Mouse (Mus musculus) kidney, embryonic 15.5 days (tissue): ENCODE data around the gene Adck2. TPM values are rescaled to one million over a fixed set of nuclear protein-coding genes. Genes with fewer than 3 reads are reported as not detected.

Experiments used
- ATAC-seq: fragments of 200-750 bp; cut with Nextera tagmentation; replicated peaks from 2 replicates; pipeline ENCODE4 v1.8.0; 2017; ENCODE audit warnings: moderate TSS enrichment; ENCODE audit not compliant: low FRiP score
- H3K27ac ChIP-seq: fragments of 300-500 bp; sonication (generic); 2 replicates; pipeline ENCODE4 v1.5.1; 2015; ENCODE audit warnings: mild to moderate bottlenecking, inconsistent platforms
- H3K27me3 ChIP-seq: fragments of 300-500 bp; sonication (generic); 2 replicates; pipeline ENCODE4 v1.6.1; 2015; ENCODE audit warnings: inconsistent platforms
- H3K36me3 ChIP-seq: fragments of 300-500 bp; sonication (generic); 2 replicates; pipeline ENCODE4 v1.6.1; 2015; ENCODE audit warnings: inconsistent platforms
- H3K4me1 ChIP-seq: fragments of 300-500 bp; sonication (generic); 2 replicates; pipeline ENCODE4 v1.6.1; 2015; ENCODE audit warnings: inconsistent platforms
- H3K4me2 ChIP-seq: fragments of 300-500 bp; sonication (generic); 2 replicates; pipeline ENCODE4 v1.6.1; 2015; ENCODE audit warnings: moderate library complexity, mild to moderate bottlenecking, inconsistent platforms
- H3K4me3 ChIP-seq: fragments of 300-500 bp; sonication (generic); replicated peaks from 2 replicates; pipeline ENCODE4 v1.5.1; 2015; ENCODE audit warnings: mild to moderate bottlenecking, inconsistent platforms
- H3K9ac ChIP-seq: fragments of 300-500 bp; sonication (generic); 2 replicates; pipeline ENCODE4 v1.6.1; 2015; ENCODE audit warnings: mild to moderate bottlenecking, inconsistent platforms
- H3K9me3 ChIP-seq: fragments of 300-500 bp; sonication (generic); replicated peaks from 2 replicates; pipeline ENCODE4 v1.6.1; 2016; ENCODE audit warnings: inconsistent platforms
- WGBS: fragments of 180-500 bp; shearing (Covaris S2); methylation state at CpG from one replicate; pipeline ENCODE4 v1.1.7; 2015; ENCODE audit warnings: mixed read lengths; 5-methylcytosine and 5-hydroxymethylcytosine counted together
- polyA plus RNA-seq: library from polyadenylated mRNA; unstranded; fragments of >200 nt; fragmentation: Nextera tagmentation; extraction: Ambion mirVana; gene quantifications from 2 replicates; pipeline ENCODE4 v1.2.1, GENCODE M21; 2015

Gene Adck2
- polyA plus RNA-seq, 1 experiment from 2014 or later: 27.4 TPM

DNA sequence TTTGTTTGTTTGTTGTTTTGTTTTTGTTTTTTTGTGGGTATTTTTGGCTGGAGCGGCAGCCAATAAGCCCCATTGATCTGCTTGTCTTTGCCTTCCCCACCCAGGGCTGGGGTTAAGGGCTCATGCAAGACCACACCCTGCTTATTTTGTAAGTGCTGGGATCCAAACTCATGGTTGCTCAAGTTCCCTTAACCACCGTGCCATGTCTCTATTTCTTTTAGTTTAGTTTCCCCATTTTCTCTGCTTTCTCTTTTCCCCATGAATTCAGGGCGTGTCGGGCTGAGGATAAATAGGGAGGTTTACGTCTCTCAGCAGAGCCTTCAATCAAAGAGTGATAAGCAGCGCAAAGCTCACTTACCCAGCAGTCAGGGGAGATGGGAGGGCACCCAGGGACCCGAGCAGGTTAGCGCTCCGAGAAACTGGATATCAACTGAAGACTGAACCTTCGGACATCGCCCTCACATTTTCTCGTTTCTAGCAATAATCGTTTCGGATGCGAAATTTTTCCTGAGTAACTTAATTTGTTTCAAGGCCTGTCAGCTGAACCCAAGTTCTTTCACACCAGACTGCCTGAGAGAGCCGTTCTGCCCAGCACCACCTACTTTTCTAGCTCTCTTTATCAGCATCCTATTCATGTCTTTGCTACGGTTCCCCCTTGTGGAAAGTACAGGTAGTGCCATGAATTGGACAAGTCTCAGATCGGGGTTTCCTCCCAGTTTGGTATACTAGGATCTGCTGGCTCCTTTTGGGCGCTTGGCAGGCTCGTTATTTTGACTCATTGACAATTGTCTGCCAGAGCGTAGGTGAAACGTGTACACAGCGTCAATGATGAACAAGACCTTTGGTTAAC is 11.3 kb upstream of the Adck2 start:
- H3K4me2 ChIP-seq: peak overlapping the region; percentile 42
- H3K9ac ChIP-seq: no peak overlapping the region
- no peaks in the 10 kb centered on the region for H3K27me3 ChIP-seq
- H3K27ac ChIP-seq: no peak overlapping the region
- H3K9me3 ChIP-seq: no peaks in the 10 kb centered on the region
- no peaks in the 10 kb centered on the region for H3K36me3 ChIP-seq
- H3K4me1 ChIP-seq: peaks cover 26% of the 10 kb centered on the region
- H3K4me3 ChIP-seq: 0 out of 2 replicates have a peak overlapping the region, but pooled peaks have one; percentile 6
- ATAC-seq: peak; percentile 57
- WGBS: 23% methylated on average over 23 of the region's 23 CpGs

DNA sequence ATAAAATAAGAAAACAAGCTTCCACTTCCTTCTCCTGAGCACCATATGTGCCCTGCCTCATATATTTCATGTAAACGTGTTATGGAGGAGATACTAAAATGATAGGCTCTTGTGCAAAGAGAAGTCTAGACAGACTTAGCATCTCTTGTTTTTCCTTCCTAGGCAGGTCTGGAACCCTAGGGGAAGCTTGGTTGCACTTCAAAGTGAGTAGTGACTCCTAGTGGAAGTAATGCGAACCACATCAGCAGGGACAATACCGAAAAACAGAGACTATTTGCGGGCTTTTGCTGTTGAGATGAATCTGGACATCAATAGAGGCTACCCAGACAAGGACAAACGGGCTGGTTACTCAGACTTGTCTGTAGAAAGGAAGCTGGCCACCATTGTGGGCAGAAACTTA is 6.1 kb upstream of the Adck2 start:
- 23% methylated on average over 5 of the region's 5 CpGs for WGBS
- Histone ChIP-seq H3K36me3 (no peaks in the 10 kb centered on the region), H3K9ac (no peak overlapping the region), H3K4me1 (0 out of 2 replicates have a peak, but pooled peaks cover 3% of the 10 kb centered on the region), H3K27ac (no peak overlapping the region), H3K4me2 (no peak overlapping the region), H3K27me3 (no peaks in the 10 kb centered on the region), H3K4me3 (no peak overlapping the region), H3K9me3 (no peaks in the 10 kb centered on the region)
- no peak for ATAC-seq

DNA sequence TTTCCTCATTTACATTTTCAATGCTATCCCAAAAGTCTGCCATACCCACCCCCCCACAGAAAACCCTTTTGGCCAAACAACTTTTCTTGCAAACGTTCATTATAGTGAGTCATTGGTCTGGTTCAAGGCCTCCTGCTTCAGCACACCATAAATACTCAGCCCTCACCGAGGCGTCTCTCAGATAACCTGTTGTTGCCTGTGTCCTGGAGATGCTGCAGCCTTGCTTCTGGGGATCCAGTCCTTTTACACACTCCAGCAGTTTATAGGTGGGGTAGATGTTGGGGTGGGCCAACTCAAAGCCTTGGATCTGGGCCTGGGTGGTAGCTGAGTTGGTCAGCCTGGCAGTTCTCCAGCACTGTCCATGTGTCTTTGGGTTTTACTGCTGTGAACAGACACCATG is 3.2 kb upstream of the Adck2 start:
- no peak for ATAC-seq
- Histone ChIP-seq H3K4me2 (no peak overlapping the region), H3K36me3 (no peaks in the 10 kb centered on the region), H3K4me3 (no peak overlapping the region), H3K9me3 (no peaks in the 10 kb centered on the region), H3K27me3 (no peaks in the 10 kb centered on the region), H3K27ac (no peak overlapping the region), H3K4me1 (peaks cover 14% of the 10 kb centered on the region), H3K9ac (no peak overlapping the region)
- 26% methylated on average over 3 of the region's 3 CpGs for WGBS

DNA sequence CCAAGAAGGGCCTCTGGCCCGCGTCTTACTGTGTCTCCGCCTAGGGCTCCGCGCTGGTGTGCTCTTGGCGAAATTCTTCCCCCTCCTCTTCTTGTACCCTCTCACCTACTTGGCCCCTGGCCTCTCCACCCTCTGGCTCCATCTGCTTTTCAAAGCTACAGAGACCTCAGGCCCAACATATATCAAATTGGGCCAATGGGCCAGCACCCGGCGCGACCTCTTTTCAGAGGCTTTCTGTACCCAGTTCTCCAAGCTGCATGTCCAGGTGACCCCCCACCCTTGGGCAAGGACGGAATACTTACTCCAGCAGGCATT is 839 bp downstream of the Adck2 start:
- peak; percentile 43 for ATAC-seq
- H3K36me3 ChIP-seq: peaks cover 26% of the 10 kb centered on the region
- 21% methylated on average over 10 of the region's 10 CpGs for WGBS
- H3K27ac ChIP-seq: peak overlapping the region; percentile 95; the same call in 1 of the 2 replicates
- no peaks in the 10 kb centered on the region for H3K9me3 ChIP-seq
- peak overlapping the region; percentile 77 for H3K9ac ChIP-seq
- peaks cover 14% of the 10 kb centered on the region for H3K4me1 ChIP-seq
- H3K4me3 ChIP-seq: peak overlapping the region; percentile 83
- no peaks in the 10 kb centered on the region for H3K27me3 ChIP-seq
- peak overlapping the region; percentile 79 for H3K4me2 ChIP-seq

DNA sequence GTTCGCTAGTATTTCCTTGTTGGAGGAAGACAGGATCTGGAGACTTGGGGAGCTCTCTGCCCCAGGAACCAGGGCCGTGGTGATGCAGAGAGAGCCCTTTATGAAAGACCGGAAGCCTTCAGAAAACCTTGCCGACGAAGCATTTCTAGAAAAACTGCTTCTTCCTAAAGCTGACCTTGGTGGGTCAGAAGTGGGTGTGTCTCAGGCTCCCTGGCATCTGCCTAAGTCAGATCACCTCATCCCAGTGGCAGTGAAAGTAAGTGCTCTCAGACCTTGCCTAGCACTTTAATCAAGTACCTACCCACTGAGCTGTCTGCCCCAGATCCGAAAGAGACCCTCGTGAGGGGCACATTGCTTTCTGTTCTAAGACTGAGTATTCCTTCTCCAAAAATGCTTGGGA is 1.3 kb downstream of the Adck2 start:
- no peak for ATAC-seq
- H3K9ac ChIP-seq: no peak overlapping the region

DNA sequence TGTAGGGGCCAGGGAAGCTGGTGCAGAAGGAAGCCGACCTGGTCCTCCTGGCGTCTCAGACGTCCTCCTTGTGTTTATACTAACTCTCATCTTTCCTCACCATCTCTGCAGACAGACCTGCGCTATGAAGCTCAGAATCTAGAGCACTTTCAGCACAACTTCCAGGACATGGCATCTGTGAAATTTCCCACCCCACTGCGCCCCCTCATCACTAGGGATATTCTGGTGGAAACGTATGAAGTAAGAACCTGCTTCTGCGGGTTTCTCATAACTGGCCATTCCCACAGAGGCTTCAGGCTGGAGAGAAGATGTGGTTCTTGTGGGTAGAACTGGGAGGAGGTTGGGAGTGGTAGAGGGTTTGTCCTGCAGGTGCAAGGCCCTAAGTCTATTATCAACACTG is 5.9 kb downstream of the Adck2 start:
- no peak for ATAC-seq
- Histone ChIP-seq H3K9ac (no peak overlapping the region), H3K27ac (no peak overlapping the region), H3K9me3 (no peaks in the 10 kb centered on the region), H3K4me2 (no peak overlapping the region), H3K4me1 (peaks cover 6% of the 10 kb centered on the region), H3K4me3 (no peak overlapping the region), H3K36me3 (peaks cover 63% of the 10 kb centered on the region), H3K27me3 (no peaks in the 10 kb centered on the region)
- WGBS: 80% methylated on average over 7 of the region's 7 CpGs

More for the DNA sequence above, 1.3 kb downstream of the Adck2 start:
- 72% methylated on average over 7 of the region's 7 CpGs for WGBS
- Histone ChIP-seq H3K36me3 (peaks cover 30% of the 10 kb centered on the region), H3K27ac (no peak overlapping the region), H3K4me2 (peak overlapping the region; percentile 79), H3K9me3 (no peaks in the 10 kb centered on the region), H3K4me1 (peaks cover 14% of the 10 kb centered on the region), H3K27me3 (no peaks in the 10 kb centered on the region), H3K4me3 (peak overlapping the region; percentile 83)

DNA sequence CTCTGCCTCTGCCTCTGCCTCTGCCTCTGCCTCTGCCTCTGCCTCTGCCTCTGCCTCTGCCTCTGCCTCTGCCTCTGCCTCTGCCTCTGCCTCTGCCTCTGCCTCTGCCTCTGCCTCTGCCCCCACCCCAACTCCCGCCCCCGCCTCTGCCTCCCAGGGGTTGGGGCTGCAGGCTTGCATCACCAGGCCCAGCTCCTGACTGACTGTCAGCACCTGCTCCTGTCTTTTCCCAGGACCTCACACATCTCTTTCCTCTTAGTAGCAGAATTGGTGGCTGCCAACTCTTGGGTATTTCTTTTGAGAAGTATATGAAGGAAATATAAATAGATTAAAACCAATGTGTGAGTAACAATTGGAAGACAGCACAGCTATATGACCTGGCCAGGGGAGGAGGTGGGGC is 6.9 kb downstream of the Adck2 start:
- no peaks in the 10 kb centered on the region for H3K4me1 ChIP-seq
- no peak overlapping the region for H3K4me3 ChIP-seq
- H3K27ac ChIP-seq: no peak overlapping the region
- H3K9ac ChIP-seq: no peak overlapping the region
- WGBS: 96% methylated on average over 2 of the region's 2 CpGs
- no peaks in the 10 kb centered on the region for H3K27me3 ChIP-seq
- ATAC-seq: no peak
- no peaks in the 10 kb centered on the region for H3K9me3 ChIP-seq
- peaks cover 69% of the 10 kb centered on the region for H3K36me3 ChIP-seq
- no peak overlapping the region for H3K4me2 ChIP-seq

DNA sequence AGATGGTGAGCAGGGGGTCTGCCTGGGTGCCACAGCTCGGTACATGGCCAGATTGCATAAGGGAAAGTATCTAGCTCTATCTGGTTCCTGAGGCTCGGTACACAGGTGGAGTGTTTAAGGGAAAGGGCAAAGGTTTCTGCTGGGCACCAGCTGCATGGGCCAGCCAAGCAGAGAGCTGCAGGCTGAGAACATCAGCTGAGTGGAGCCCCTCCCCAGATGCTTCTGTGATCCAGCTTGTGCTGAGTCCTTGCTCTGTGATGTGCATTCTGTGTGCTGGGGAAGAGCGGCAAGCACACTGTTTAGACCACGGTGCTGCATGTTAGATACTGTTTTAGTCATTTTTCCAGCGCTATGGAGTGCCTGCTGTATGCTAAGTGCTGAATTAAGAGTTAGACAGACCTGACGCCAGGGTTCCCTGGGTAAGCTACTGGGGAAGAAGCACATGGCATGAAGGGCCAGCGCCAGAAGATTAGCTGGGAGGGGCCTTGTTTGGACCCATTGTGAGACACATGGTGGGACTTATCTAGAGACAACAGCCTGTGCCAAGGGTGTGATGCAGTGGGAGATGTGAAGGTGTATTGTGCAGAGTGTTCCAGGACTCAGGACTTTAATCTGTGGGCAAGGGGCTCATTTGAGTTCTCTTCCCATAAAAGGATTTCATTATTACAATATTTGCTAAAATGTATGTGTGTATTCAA is 7.6 kb downstream of the Adck2 start:
- 83% methylated on average over 7 of the region's 7 CpGs for WGBS
- Histone ChIP-seq H3K27me3 (no peaks in the 10 kb centered on the region), H3K9me3 (no peaks in the 10 kb centered on the region)

DNA sequence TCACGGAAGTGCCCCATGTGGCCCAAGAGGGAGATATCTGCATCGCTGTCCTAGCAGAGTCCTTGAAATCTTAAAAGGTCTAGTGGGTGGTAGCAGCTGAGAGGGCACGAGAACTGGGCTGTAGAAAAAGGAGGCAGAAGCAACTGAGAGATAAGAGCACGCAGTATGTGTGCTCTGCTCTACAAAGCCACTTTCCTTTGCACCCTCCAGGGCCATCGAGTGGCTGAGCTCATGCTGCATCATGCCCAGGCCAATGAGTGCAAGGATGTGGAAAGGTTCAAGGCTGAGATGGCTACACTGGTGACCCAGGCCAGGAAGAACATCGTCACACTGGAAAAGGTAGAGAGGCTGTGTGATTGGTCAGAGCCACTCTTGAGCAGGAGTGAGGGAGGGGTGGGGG is 11.8 kb downstream of the Adck2 start, which contains the start of gene Gm42420:
Gene Gm42420, plus strand, starts transcription at position 237 of the 400 bp plus-strand sequence.
- H3K36me3 ChIP-seq: peaks cover 81% of the 10 kb centered on the region
- no peak within 1 kb of the TSS for H3K9ac ChIP-seq
- no peak within 1 kb of the TSS for H3K27ac ChIP-seq
- 91% methylated on average over 6 of the region's 6 CpGs for WGBS
- H3K4me3 ChIP-seq: no peak within 1 kb of the TSS
- no peaks in the 10 kb centered on the region for H3K4me1 ChIP-seq
- no peaks in the 10 kb centered on the region for H3K27me3 ChIP-seq
- H3K9me3 ChIP-seq: no peaks in the 10 kb centered on the region
- no peak within 1 kb of the TSS for H3K4me2 ChIP-seq
- no peak for ATAC-seq

More for the DNA sequence above, 7.6 kb downstream of the Adck2 start:
- H3K27ac ChIP-seq: no peak overlapping the region
- H3K9ac ChIP-seq: no peak overlapping the region
- peaks cover 76% of the 10 kb centered on the region for H3K36me3 ChIP-seq
- no peak overlapping the region for H3K4me2 ChIP-seq
- H3K4me3 ChIP-seq: no peak overlapping the region
- ATAC-seq: no peak
- no peaks in the 10 kb centered on the region for H3K4me1 ChIP-seq

DNA sequence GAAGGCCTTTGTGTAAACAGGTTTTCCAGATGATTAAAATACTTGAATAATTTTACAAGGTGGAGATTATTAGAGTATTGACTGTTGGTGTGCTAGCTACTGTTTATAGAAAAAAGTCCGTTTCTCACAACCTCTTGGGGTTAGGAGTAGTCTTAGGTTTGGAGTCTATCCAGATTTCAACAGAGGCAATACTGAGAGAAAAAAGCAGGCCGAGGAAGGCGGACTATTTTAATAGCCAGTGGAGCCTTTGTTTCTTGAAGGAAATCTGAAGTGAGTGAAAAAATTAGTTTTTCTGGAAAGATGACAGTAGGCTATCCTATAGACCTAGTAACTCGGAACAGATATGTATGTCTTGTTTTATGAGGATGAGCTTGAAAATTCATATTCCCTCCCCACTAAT is 17.8 kb downstream of the Adck2 start:
- Histone ChIP-seq H3K4me1 (peaks cover 14% of the 10 kb centered on the region), H3K9ac (no peak overlapping the region), H3K4me2 (peak overlapping the region; percentile 79), H3K4me3 (0 out of 2 replicates have a peak overlapping the region, but pooled peaks have one; percentile 90), H3K36me3 (peaks cover 36% of the 10 kb centered on the region), H3K9me3 (no peaks in the 10 kb centered on the region), H3K27me3 (no peaks in the 10 kb centered on the region), H3K27ac (no peak overlapping the region)
- WGBS: 96% methylated on average over 4 of the region's 4 CpGs
- no peak for ATAC-seq

DNA sequence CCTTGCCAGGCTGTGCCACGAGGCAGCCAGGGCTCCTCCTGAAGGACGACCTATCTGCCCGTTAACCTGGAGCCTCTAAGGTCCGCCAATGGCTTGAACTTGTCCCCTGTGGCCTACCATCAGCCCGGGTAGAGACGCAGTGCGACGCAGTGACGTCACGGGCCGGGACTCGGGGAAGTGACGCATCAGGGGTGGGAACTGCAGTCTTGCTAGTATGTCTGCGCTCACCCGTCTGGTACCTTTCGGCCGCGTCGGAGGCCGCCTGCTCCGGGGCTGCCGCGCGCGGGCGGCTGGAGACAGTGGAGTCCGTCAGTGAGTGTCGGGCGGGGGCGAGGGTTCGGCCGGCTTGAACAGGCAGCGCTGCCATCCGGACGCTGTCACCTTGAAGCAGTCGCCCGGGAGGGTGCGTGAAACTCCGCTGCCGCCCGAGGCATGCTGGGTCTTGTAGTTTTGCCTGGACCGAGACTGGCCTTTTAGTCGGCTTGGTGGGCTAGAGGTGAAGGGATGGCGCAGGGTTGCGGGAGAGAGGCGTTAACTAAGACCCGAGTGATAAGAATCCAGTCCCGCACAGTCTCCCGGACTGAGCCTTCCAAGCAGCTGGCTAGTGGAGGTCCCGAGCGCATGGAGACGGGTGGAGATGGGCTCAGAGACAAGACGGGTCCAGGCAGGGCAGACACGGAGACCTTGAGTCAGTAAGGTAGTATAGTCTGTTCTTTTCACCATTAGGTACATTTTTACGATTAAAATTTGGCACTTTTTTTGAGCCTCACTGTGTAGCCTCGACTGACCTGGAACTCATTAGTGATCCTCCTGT is 18.9 kb downstream of the Adck2 start, which contains the start of gene Ndufb2:
Gene Ndufb2, plus strand, starts transcription at position 174 of the 814 bp plus-strand sequence.
- no peaks in the 10 kb centered on the region for H3K27me3 ChIP-seq
- peak within 1 kb of the TSS; percentile 96 for H3K27ac ChIP-seq
- H3K36me3 ChIP-seq: peaks cover 35% of the 10 kb centered on the region
- H3K4me2 ChIP-seq: peak within 1 kb of the TSS; percentile 79
- H3K4me1 ChIP-seq: peaks cover 14% of the 10 kb centered on the region
- WGBS: under 1% methylated on average over 56 of the region's 56 CpGs
- H3K4me3 ChIP-seq: peak within 1 kb of the TSS; percentile 90
- peak within 1 kb of the TSS; percentile 82 for H3K9ac ChIP-seq
- ATAC-seq: peak; percentile 99
- no peaks in the 10 kb centered on the region for H3K9me3 ChIP-seq
